Mouse (Mus musculus) MEL (cell line): ENCODE results near the gene Uspl1. TPM values are rescaled to one million over a fixed set of nuclear protein-coding genes. Genes with fewer than 3 reads are reported as not detected.

ENCODE experiments used
- DNase-seq: peaks from one replicate; pipeline ENCODE4 v3.0.0; 2011; ENCODE audit warnings: low read depth, low spot score
- H3K27ac ChIP-seq: 2 replicates; pipeline ENCODE4 v1.5.1; 2012; ENCODE audit warnings: low read depth, mild to moderate bottlenecking, control low read depth, low read length, moderate library complexity; ENCODE audit not compliant: control insufficient read depth
- H3K27me3 ChIP-seq, 2 experiments: fragments of 150-350 bp in 1 of 2; sonication (generic) in 1 of 2; 2 replicates each; pipeline ENCODE4 v1.6.1; 2012; ENCODE audit warnings: low read length in 2 of 2, mild to moderate bottlenecking in 2 of 2, improper control_type of control experiment in 1 of 2, moderate library complexity in 1 of 2; ENCODE audit not compliant: insufficient read depth in 2 of 2, control insufficient read depth in 1 of 2
- H3K36me3 ChIP-seq, 2 experiments: 2 replicates each; pipeline ENCODE4 v1.6.1; 2012 to 2014; ENCODE audit warnings: low read length in 2 of 2, improper control_type of control experiment in 1 of 2, inconsistent platforms in 1 of 2, mild to moderate bottlenecking in 1 of 2; ENCODE audit not compliant: insufficient read depth in 2 of 2, control insufficient read depth in 1 of 2
- H3K4me1 ChIP-seq, 2 experiments: fragments of 150-350 bp in 1 of 2; sonication (generic) in 1 of 2; 2 replicates each; pipeline ENCODE4 v1.6.1; 2012; ENCODE audit warnings: low read length in 2 of 2, improper control_type of control experiment in 1 of 2, mild to moderate bottlenecking in 1 of 2; ENCODE audit not compliant: insufficient read depth in 2 of 2, control insufficient read depth in 1 of 2
- H3K4me3 ChIP-seq, 2 experiments: fragments of 150-350 bp in 1 of 2; sonication (generic) in 1 of 2; 2 replicates each; pipeline ENCODE4 v1.5.1; 2012; ENCODE audit warnings: low read depth in 2 of 2, low read length in 2 of 2, mild to moderate bottlenecking in 2 of 2, moderate library complexity in 2 of 2, control low read depth in 1 of 2, improper control_type of control experiment in 1 of 2; ENCODE audit not compliant: control insufficient read depth in 1 of 2, insufficient read depth in 1 of 2
- H3K79me2 ChIP-seq: 2 replicates; pipeline ENCODE4 v1.6.1; 2012; ENCODE audit warnings: mild to moderate bottlenecking, low read length, moderate library complexity; ENCODE audit not compliant: control insufficient read depth, poor library complexity, insufficient read depth
- H3K9ac ChIP-seq: 2 replicates; pipeline ENCODE4 v1.6.1; 2012; ENCODE audit warnings: low read depth, mild to moderate bottlenecking, control low read depth, low read length, moderate library complexity; ENCODE audit not compliant: control insufficient read depth, poor library complexity, severe bottlenecking
- H3K9me3 ChIP-seq: fragments of 150-350 bp; sonication (generic); replicated peaks from 2 replicates; pipeline ENCODE4 v1.6.1; 2012; ENCODE audit warnings: mild to moderate bottlenecking, low read length, improper control_type of control experiment, moderate library complexity; ENCODE audit not compliant: insufficient read depth
- CHD2 ChIP-seq: IDR thresholded peaks from 2 replicates; pipeline ENCODE4 v1.6.1; 2011; ENCODE audit warnings: low read length, improper control_type of control experiment
- CTCF ChIP-seq, 3 experiments: IDR thresholded peaks in 2 of 3; conservative IDR thresholded peaks in 1 of 3; 2 replicates each; pipeline ENCODE4 v1.5.1; 2011 to 2012; ENCODE audit warnings: low read length in 3 of 3, low read depth in 2 of 3, mild to moderate bottlenecking in 2 of 3, improper control_type of control experiment in 1 of 3, inconsistent platforms in 1 of 3, mixed read lengths in 1 of 3, moderate library complexity in 1 of 3; ENCODE audit not compliant: control insufficient read depth in 1 of 3, insufficient read depth in 1 of 3, poor library complexity in 1 of 3, severe bottlenecking in 1 of 3
- E2F4 ChIP-seq: IDR thresholded peaks from 2 replicates; pipeline ENCODE4 v1.6.1; 2011; ENCODE audit warnings: low read depth, low read length, improper control_type of control experiment, borderline replicate concordance
- ELF1 ChIP-seq: IDR thresholded peaks from 2 replicates; pipeline ENCODE4 v1.6.1; 2014; ENCODE audit warnings: low read depth, mild to moderate bottlenecking, inconsistent platforms, low read length, improper control_type of control experiment, moderate library complexity
- ETS1 ChIP-seq: IDR thresholded peaks from 2 replicates; pipeline ENCODE4 v1.6.1; 2012; ENCODE audit warnings: low read depth, mild to moderate bottlenecking, inconsistent platforms, low read length, improper control_type of control experiment, moderate library complexity
- GABPA ChIP-seq: IDR thresholded peaks from 2 replicates; pipeline ENCODE4 v1.6.1; 2012; ENCODE audit warnings: low read depth, mild to moderate bottlenecking, inconsistent platforms, low read length, improper control_type of control experiment, moderate library complexity
- GATA1 ChIP-seq: IDR thresholded peaks from 2 replicates; pipeline ENCODE4 v1.6.1; 2011; ENCODE audit warnings: low read depth, low read length, improper control_type of control experiment
- HCFC1 ChIP-seq: IDR thresholded peaks from 2 replicates; pipeline ENCODE4 v1.6.1; 2012; ENCODE audit warnings: low read depth, mild to moderate bottlenecking, inconsistent platforms, low read length, improper control_type of control experiment, moderate library complexity
- JUND ChIP-seq: IDR thresholded peaks from 2 replicates; pipeline ENCODE4 v1.6.1; 2011; ENCODE audit warnings: low read depth, mild to moderate bottlenecking, improper control_type of control experiment, low read length
- MAFK ChIP-seq: IDR thresholded peaks from 2 replicates; pipeline ENCODE4 v1.6.1; 2011; ENCODE audit warnings: low read depth, mild to moderate bottlenecking, low read length, improper control_type of control experiment, borderline replicate concordance
- MAX ChIP-seq: IDR thresholded peaks from 2 replicates; pipeline ENCODE4 v1.6.1; 2011; ENCODE audit warnings: low read length, improper control_type of control experiment
- MAZ ChIP-seq: IDR thresholded peaks from 2 replicates; pipeline ENCODE4 v1.6.1; 2012; ENCODE audit warnings: low read depth, mild to moderate bottlenecking, inconsistent platforms, low read length, improper control_type of control experiment
- MEF2A ChIP-seq: IDR thresholded peaks from 2 replicates; pipeline ENCODE4 v1.6.1; 2014; ENCODE audit warnings: low read depth, mild to moderate bottlenecking, inconsistent platforms, low read length, improper control_type of control experiment; ENCODE audit not compliant: poor library complexity, insufficient replicate concordance, severe bottlenecking; ENCODE audit errors: extremely low read depth
- MXI1 ChIP-seq: IDR thresholded peaks from 2 replicates; pipeline ENCODE4 v1.6.1; 2011; ENCODE audit warnings: mild to moderate bottlenecking, low read depth, low read length, improper control_type of control experiment
- MYC ChIP-seq: IDR thresholded peaks from 2 replicates; pipeline ENCODE4 v1.6.1; 2011; ENCODE audit warnings: low read depth, mild to moderate bottlenecking, low read length, improper control_type of control experiment, moderate library complexity
- POLR2A ChIP-seq, 2 experiments: IDR thresholded peaks; 2 replicates each; pipeline ENCODE4 v1.6.1; 2011 to 2012; ENCODE audit warnings: low read length in 2 of 2, mild to moderate bottlenecking in 2 of 2, control low read depth in 1 of 2, improper control_type of control experiment in 1 of 2, low read depth in 1 of 2, moderate library complexity in 1 of 2; ENCODE audit not compliant: control insufficient read depth in 1 of 2, insufficient read depth in 1 of 2, poor library complexity in 1 of 2
- POLR2AphosphoS2 ChIP-seq: IDR thresholded peaks from 2 replicates; pipeline ENCODE4 v1.6.1; 2011; ENCODE audit warnings: low read length, improper control_type of control experiment
- RAD21 ChIP-seq: IDR thresholded peaks from 2 replicates; pipeline ENCODE4 v1.6.1; 2011; ENCODE audit warnings: mild to moderate bottlenecking, low read depth, low read length, improper control_type of control experiment
- RCOR1 ChIP-seq: IDR thresholded peaks from 2 replicates; pipeline ENCODE4 v1.6.1; 2012; ENCODE audit warnings: low read depth, mild to moderate bottlenecking, inconsistent platforms, low read length, improper control_type of control experiment
- SMC3 ChIP-seq: IDR thresholded peaks from 2 replicates; pipeline ENCODE4 v1.6.1; 2011; ENCODE audit warnings: low read depth, low read length, improper control_type of control experiment
- TAL1 ChIP-seq: IDR thresholded peaks from 2 replicates; pipeline ENCODE4 v1.6.1; 2012; ENCODE audit warnings: mild to moderate bottlenecking, inconsistent platforms, low read length, moderate library complexity, mixed read lengths
- USF1 ChIP-seq: IDR thresholded peaks from 2 replicates; pipeline ENCODE4 v1.6.1; 2014; ENCODE audit warnings: low read depth, mild to moderate bottlenecking, inconsistent platforms, low read length, improper control_type of control experiment, moderate library complexity
- USF2 ChIP-seq, 2 experiments: IDR thresholded peaks; 2 replicates each; pipeline ENCODE4 v1.6.1; 2011 to 2012; ENCODE audit warnings: improper control_type of control experiment in 2 of 2, low read length in 2 of 2, borderline replicate concordance in 1 of 2, inconsistent platforms in 1 of 2, low read depth in 1 of 2, mild to moderate bottlenecking in 1 of 2; ENCODE audit not compliant: insufficient read depth in 1 of 2
- ZKSCAN1 ChIP-seq: IDR thresholded peaks from 2 replicates; pipeline ENCODE4 v1.6.1; 2012; ENCODE audit warnings: low read depth, mild to moderate bottlenecking, inconsistent platforms, low read length, improper control_type of control experiment, moderate library complexity
- ZNF384 ChIP-seq: IDR thresholded peaks from 2 replicates; pipeline ENCODE4 v1.6.1; 2012; ENCODE audit warnings: low read depth, mild to moderate bottlenecking, inconsistent platforms, low read length, improper control_type of control experiment
- polyA plus RNA-seq, 2 experiments: library from polyadenylated mRNA; stranded (reverse) in 1 of 2; unstranded in 1 of 2; fragments of >175 nt in 1 of 2; fragments of >200 nt in 1 of 2; gene quantifications; 2 replicates each; pipeline versions ENCODE4 v1.2.1 to v1.2.4; 2012; ENCODE audit warnings: low replicate concordance in 2 of 2, low read depth in 1 of 2; ENCODE audit not compliant: insufficient read length in 2 of 2, insufficient read depth in 1 of 2, missing spikeins in 1 of 2
- total RNA-seq: library from RNA; depleted of rRNA; stranded (reverse); fragments of 300-350 nt; gene quantifications from 2 replicates; pipeline ENCODE4 v1.2.3, GENCODE M21; 2012

The Uspl1 gene
- total and polyA plus RNA-seq, 3 experiments: 68.5 to 179 (median 94.4) TPM

GRCm38 (mm10) chr5:149159021-149159420, 25.1 kb upstream of the Uspl1 start:
- no peaks in the 10 kb centered on the region for H3K9me3 ChIP-seq
- no peak overlapping the region for H3K4me3 ChIP-seq
- H3K27ac ChIP-seq: no peak overlapping the region
- H3K9ac ChIP-seq: no peak overlapping the region
- peaks cover 0 to 6% of the 10 kb centered on the region in 2 experiments; a peak in 1 of 4 replicates for H3K4me1 ChIP-seq
- no peaks in the 10 kb centered on the region for H3K27me3 ChIP-seq
- DNase-seq: no peak
- 0 out of 4 replicates have a peak, but pooled peaks cover 0 to 3% of the 10 kb centered on the region in 2 experiments for H3K36me3 ChIP-seq
- no peaks in the 10 kb centered on the region for H3K79me2 ChIP-seq
- TF ChIP-seq MAX (no peak), CTCF (IDR thresholded peaks at IDR 0.05 in 2 of 3, conservative IDR thresholded peaks at IDR 0.05 in 1 of 3; ENCODE audit: control insufficient read depth in 1 of 3, insufficient read depth in 1 of 3, low read depth in 2 of 3, low read length in 3 of 3, poor library complexity in 1 of 3, severe bottlenecking in 1 of 3) (no peak), MAFK (no peak), RCOR1 (no peak), POLR2AphosphoS2 (no peak), ZNF384 (no peak), ZKSCAN1 (no peak), E2F4 (no peak), MEF2A (no peak), ETS1 (no peak), MAZ (no peak), MYC (no peak), USF2 (IDR thresholded peaks at IDR 0.05; ENCODE audit: borderline replicate concordance in 1 of 2, insufficient read depth in 1 of 2, low read depth in 1 of 2, low read length in 2 of 2) (no peak), HCFC1 (no peak), USF1 (no peak), CHD2 (no peak), MXI1 (no peak), JUND (no peak), GABPA (no peak)

- Histone ChIP-seq H3K4me3 (no peak overlapping the region), H3K27me3 (no peaks in the 10 kb centered on the region), H3K36me3 (0 out of 4 replicates have a peak, but pooled peaks cover 0 to 3% of the 10 kb centered on the region in 2 experiments), H3K27ac (no peak overlapping the region), H3K9ac (no peak overlapping the region), H3K9me3 (no peaks in the 10 kb centered on the region), H3K4me1 (peaks cover 0 to 6% of the 10 kb centered on the region in 2 experiments; a peak in 1 of 4 replicates), H3K79me2 (no peaks in the 10 kb centered on the region)
- DNase-seq: no peak
- TF ChIP-seq POLR2A (IDR thresholded peaks at IDR 0.05; ENCODE audit: control insufficient read depth in 1 of 2, insufficient read depth in 1 of 2, low read depth in 1 of 2, low read length in 2 of 2, poor library complexity in 1 of 2): no peak
- TF ChIP-seq RAD21: no peak
- no peak for TF ChIP-seq RCOR1
- no peak for TF ChIP-seq ZKSCAN1
- no peak for TF ChIP-seq USF2 (IDR thresholded peaks at IDR 0.05; ENCODE audit: borderline replicate concordance in 1 of 2, insufficient read depth in 1 of 2, low read depth in 1 of 2, low read length in 2 of 2)
- no peak for TF ChIP-seq GATA1
- TF ChIP-seq ELF1: no peak
- no peak for TF ChIP-seq GABPA
- no peak for TF ChIP-seq JUND
- no peak for TF ChIP-seq SMC3
- no peak for TF ChIP-seq TAL1
These were observed 23.7 kb upstream of the Uspl1 start for GRCm38 (mm10) chr5:149160469-149160868.
